Mouse (Mus musculus) layer of hippocampus, postnatal 36 days (tissue): Measurements from ENCODE around the gene Hmga2. TPM values are rescaled to one million over a fixed set of nuclear protein-coding genes. Genes with fewer than 3 reads are reported as not detected.
"Not testable (repeated sequence)": the region's sequence is repeated elsewhere in the genome, so short reads cannot be mapped to it uniquely, and the experiment has no call there.

Experiments
- DNase-seq, 2 experiments: peaks; one replicate each; pipeline ENCODE4 v3.0.0; 2022
- microRNA-seq, 2 experiments: library from miRNA; unstranded; fragments of <30 nt; microRNA quantifications; one replicate each; pipeline ENCODE4 v1.2.0; 2021
- total RNA-seq, 2 experiments: library from RNA; stranded (reverse); gene quantifications; 2 replicates each; pipeline ENCODE4 v1.2.3; 2021

Gene Hmga2
- total RNA-seq, 2 experiments from 2014 or later: 0.12 to 0.35 TPM

DNA sequence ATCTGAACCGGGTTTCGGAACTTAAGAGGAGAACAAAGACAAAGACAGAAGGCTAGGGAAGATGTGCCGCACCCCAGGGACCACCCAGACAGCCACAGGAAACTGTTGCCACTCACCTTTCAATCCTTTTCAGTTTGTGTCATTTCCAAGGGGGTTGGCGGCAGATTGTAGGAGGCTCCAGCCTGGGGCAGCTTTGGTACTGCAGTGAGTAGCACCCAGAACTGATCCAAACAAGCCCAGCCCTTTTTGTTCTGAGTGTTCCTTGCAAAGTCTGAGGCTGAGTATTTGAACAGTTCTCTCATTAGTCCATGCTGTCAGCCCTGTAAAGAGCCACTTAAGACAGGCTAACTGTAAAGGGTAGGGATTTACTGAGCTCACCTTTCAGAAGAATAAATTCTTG is 136.9 kb downstream of the Hmga2 start:
- DNase-seq: no peak

DNA sequence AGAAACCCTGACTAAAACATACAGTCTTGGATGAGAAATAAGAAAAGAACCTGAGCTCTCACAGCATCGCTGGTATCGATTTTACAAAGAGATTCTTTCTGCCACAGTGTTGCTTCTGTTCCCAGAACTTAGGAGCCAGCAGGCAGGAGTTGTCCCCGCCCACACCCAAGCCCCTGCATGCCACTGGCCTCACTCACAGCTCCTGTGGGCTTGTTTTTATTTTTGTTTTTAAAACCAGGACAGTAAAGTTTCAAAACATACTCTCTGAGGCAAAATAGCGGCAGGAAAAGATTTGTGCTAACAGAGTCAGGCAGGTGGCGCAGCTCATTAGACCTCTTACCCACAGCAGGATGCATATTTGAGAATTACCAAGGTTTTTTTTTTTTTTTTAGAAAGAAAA is 137.4 kb downstream of the Hmga2 start:
- DNase-seq: no peak

DNA sequence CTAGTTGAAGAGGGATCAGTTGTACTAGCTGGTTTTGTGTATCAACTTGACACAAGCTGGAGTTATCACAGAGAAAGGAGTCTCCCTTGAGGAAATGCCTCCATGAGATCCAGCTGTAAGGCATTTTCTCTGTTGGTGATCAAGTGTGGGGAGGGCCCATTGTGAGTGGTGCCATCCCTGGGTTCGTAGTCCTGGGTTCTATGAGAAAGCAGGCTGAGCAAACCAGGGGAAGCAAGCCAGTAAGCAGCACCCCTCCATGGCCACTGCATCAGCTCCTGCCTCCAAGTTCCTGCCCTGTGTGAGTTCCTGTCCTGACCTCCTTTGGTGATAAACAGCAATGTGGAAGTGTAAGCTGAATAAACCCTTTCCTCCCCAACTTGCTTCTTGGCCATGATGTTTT is 137.8 kb downstream of the Hmga2 start:
- DNase-seq: not testable (repeated sequence)

- DNase-seq: no peak
Measured at GRCm38 (mm10) chr10:120327946-120328345, 148.3 kb downstream of the Hmga2 start.

DNA sequence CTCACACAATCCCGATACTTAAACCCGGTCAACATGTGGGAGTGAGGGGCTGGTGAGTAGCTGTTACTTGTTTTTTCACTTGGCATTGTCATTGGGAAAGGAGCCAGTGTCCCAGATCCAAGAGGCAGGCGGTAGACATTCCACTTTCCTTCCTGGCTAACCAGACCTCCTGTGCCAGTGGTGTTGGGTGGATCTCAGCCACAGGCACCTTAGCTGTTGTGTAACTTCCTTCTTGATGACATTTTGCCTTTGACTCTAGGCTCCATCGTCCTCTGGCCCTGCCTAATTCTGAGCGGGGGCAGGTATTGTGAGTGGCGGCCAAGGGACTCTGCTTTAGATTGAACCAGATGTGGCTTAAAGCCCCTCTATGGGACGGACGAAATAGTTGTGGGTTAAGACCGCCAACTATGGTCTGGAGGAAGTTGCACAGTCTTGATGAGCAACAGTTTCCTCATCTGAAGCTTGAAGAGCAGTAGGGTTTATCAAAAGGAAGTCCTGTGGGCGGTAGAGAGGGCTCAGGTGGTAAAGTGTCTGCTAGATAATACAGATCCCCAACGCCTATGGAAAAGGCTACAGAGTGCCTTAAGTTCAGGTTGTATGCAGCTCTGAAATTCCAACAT is 152.6 kb downstream of the Hmga2 start:
- no peak for DNase-seq

- no peak for DNase-seq
Measured at GRCm38 (mm10) chr10:120322815-120323214, 153.5 kb downstream of the Hmga2 start.

DNA sequence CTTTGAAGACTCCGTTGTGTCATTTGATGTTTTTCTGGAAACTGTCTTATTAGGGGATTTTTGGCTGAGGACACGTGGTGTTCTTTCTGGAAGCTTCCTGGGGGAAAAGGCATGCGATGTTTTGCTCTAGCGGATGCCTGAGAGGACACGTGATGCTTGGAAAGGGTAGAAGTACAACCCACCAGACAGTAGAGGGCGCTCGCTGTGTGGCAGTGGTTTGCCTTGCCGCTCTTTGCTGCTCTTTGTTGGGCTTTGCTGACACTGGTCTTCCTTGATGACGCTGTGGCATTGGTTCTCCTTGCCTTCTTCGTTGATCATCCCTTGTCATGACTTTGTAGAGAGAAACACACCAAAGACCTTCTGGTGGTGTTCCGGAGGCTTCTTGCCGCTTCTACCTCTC is 156.7 kb downstream of the Hmga2 start:
- no peak for DNase-seq

Small RNAs within 50 kb of the gene (microRNA-seq; reads per million reads assigned to microRNA genes)
- gene Mir763: 0 reads per million in 2 experiments

Other genes starting within 250 kb of the Hmga2 start
- gene Llph, start 249.4 kb downstream of the Hmga2 start, total RNA-seq: 10 to 100 TPM; 16.7 to 17.9 TPM